Mouse (Mus musculus) ES-E14 (cell line): ENCODE measurements around the gene Kif21a.

Experiments used
- CHD2 ChIP-seq: IDR thresholded peaks from 2 replicates; pipeline ENCODE4 v1.6.1; 2014; ENCODE audit warnings: mild to moderate bottlenecking, low read depth, low read length, inconsistent platforms
- HCFC1 ChIP-seq: IDR thresholded peaks from 2 replicates; pipeline ENCODE4 v1.6.1; 2012; ENCODE audit warnings: low read length, inconsistent platforms, borderline replicate concordance; ENCODE audit not compliant: insufficient read depth
- MAFK ChIP-seq: IDR thresholded peaks from 2 replicates; pipeline ENCODE4 v1.6.1; 2014; ENCODE audit warnings: mild to moderate bottlenecking, low read depth, low read length, inconsistent platforms; ENCODE audit not compliant: insufficient read depth
- ZC3H11A ChIP-seq: IDR thresholded peaks from 2 replicates; pipeline ENCODE4 v1.6.1; 2012; ENCODE audit warnings: low read depth, mild to moderate bottlenecking, inconsistent platforms, low read length, borderline replicate concordance
- ZNF384 ChIP-seq: IDR thresholded peaks from 2 replicates; pipeline ENCODE4 v1.6.1; 2012; ENCODE audit warnings: low read depth, low read length, inconsistent platforms

DNA sequence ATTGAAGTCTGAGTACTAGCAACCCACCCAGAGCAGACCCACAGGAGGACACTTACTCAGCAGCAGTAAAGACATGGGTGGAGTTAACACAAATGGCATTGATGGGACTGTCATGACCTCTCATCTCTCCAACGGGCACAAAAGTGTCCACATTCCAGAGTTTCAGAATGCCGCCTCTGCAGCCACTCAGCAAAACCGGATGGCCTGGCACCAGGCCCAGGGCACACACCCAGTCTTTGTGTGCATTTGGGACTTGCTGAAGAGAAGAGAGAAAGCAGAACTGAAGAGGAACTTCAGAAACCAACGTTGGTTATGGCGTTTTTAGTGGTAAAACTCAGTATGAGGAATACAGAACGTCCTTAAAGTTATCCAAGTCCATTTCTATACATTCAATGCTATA lies 114.2 kb downstream of the Kif21a start:
- TF ChIP-seq CHD2 (no peak), ZC3H11A (no peak), ZNF384 (no peak), HCFC1 (no peak), MAFK (no peak)
